Mouse (Mus musculus): ENCODE results near the gene Mafk.
"Not testable (repeated sequence)": the region's sequence is repeated elsewhere in the genome, so short reads cannot be mapped to it uniquely, and the experiment has no call there.

Mafk gene

GRCm38 (mm10) chr5:139791227-139792158 lies at the start of gene Mafk:
Gene Mafk, plus strand, starts transcription at chr5:139791513.
- peak; percentile 72 for DNase-seq (ENCODE audit: low spot score)

- DNase-seq (ENCODE audit: low spot score): not testable (repeated sequence)
Observed at GRCm38 (mm10) chr5:139742640-139743039, 48.7 kb upstream of the Mafk start.

GRCm38 (mm10) chr5:139745771-139746170 lies 45.5 kb upstream of the Mafk start:
- DNase-seq (ENCODE audit: low spot score): no peak

- no peak for DNase-seq (ENCODE audit: low spot score)
Observed at GRCm38 (mm10) chr5:139749413-139750125, 41.7 kb upstream of the Mafk start.

- DNase-seq (ENCODE audit: low spot score): no peak
Observed at GRCm38 (mm10) chr5:139750535-139750934, 40.8 kb upstream of the Mafk start.

DNA sequence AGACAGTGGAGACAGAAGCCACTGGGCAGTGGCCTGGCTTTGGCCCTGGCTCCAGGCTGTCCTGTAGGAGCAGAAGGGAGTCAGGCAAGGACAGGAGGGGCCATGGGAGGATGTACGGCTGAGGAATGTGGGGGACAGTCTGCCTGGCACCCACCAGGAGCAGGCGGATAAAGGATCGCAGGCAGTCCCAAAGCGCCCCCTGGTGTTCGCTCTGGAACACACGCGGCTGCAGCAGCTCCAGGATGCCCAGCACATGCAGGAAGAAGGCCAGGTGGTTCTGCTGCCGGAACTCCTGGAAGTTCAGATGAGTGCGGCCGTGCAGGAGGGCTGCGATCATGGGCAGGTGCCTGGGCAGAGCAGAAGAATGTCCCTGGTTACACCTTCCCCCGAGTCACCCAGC lies 36.6 kb upstream of the Mafk start:
- DNase-seq (ENCODE audit: low spot score): no peak

- DNase-seq (ENCODE audit: low spot score): no peak
Observed at GRCm38 (mm10) chr5:139756135-139756534, 35.2 kb upstream of the Mafk start.

GRCm38 (mm10) chr5:139756586-139756985 lies 34.7 kb upstream of the Mafk start:
- no peak for DNase-seq (ENCODE audit: low spot score)

GRCm38 (mm10) chr5:139758096-139758495 lies 33.2 kb upstream of the Mafk start:
- no peak for DNase-seq (ENCODE audit: low spot score)

- no peak for DNase-seq (ENCODE audit: low spot score)
Observed at GRCm38 (mm10) chr5:139764296-139764695, 27.0 kb upstream of the Mafk start.

DNA sequence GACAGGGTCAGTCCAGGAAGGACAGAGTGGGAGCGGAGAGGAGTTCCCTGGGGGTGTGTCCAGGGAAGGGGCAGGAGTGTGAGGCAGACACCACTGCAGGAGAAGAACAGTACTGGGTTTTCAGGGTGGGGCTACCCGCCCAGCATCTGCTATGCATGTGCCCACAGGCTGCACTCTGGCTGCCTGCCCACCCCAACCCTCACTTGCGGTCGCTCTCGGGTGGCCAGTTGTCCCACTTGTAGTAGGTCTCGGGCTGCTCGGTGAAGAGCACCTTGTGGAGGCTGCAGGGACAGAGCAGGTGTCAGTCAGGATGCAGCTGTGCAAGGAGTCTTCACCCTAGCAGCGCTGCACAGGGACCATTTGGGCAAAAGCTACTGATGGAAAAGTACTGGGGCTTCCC lies 23.1 kb upstream of the Mafk start:
- DNase-seq (ENCODE audit: low spot score): no peak

DNA sequence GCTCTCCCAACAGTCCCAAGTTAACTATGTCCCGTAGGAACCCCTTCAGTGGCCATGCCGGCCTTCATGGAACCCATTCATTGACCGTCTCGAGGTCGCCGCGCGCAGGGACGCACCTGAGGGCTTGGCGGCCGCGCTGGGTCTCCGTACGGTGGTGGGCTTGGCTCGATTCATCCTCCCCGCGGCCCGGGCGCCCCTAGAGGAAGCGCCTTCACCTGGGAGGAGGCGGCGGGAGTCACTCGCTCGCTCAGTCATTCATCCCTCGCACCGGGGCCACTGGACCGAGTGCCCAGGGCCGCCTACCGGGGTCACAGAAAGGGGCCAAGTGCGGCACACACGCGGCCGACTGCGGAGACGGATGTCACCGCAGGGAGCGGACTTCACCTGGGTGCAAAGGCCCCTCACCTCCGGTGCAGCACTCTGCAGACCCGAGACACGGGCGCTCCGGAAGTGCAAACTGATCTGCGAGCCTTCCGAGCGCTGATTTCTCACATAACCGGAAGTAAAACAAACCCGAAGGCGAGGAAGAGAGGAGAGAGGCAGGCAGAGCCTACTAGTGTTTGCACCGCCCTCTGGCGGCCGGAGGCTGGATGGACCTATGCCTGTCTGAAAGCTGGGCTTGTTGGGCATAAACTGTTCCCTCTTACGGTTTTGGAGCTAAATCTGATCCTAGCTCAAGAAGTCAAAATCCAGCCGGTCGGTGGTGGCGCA lies 15.9 kb upstream of the Mafk start, which contains the start of gene Ints1:
Gene Ints1 (minus strand): TSS at position 459 of the 711 bp plus-strand sequence.
- peak; percentile 99 for DNase-seq (ENCODE audit: low spot score)

DNA sequence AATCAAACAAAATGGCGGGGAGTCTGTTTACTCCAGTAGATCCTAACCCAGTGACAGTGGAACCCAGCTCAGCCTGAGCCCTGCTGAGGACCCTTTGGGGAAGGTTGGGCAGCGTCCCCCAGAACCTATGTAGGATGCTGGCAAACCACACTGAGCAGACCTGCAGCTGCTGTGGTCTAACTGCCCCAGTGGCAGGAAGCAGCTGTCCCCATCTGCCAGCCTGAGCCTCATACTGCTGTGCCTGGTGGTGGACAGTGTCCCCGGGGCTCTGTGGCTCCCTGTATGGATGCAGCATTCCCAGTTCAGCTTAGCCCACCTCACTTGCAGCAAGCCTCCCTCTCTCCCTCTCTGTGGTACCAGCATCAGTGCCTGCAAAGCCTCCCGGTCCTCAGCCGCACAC lies 14.3 kb upstream of the Mafk start:
- no peak for DNase-seq (ENCODE audit: low spot score)

DNA sequence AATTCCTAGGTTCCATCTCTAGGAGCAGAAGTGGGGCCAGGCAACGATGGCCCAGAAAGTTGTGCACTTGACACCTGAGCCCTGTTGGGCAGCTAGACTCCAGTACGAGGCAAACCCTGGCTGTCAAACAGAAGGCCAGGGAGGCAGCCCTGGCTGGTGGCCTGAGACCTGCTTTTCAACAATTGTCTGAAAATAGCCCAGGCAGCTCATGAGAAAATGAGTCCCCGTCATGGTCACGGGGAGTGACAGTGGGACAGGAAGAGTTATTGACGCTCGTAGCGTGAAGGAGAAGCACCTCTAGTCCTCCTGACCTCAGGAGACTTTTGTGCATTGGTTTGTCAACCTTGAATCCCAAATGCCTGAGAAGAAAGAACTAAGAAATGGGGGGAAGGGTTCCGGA lies 9.9 kb upstream of the Mafk start:
- no peak for DNase-seq (ENCODE audit: low spot score)

DNA sequence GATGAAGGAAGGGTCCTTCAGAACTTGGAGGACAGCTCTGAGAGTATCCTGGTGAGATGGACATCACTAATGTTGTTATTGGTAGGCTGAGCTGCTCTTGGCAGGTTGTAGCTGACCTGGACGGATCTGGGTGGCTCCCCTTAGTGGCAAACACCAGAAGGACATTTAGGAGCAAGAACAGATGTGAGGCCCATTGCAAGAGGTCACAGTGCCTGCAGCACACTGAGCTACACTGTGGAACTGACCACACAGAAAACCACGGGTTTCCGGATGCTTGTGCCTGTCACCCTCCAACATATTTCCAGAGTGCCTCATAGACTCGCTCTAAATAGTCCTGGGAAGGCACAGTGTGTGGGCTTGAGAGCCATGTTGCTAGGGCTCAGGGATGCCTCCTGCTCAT lies 1.8 kb upstream of the Mafk start:
- no peak for DNase-seq (ENCODE audit: low spot score)

DNA sequence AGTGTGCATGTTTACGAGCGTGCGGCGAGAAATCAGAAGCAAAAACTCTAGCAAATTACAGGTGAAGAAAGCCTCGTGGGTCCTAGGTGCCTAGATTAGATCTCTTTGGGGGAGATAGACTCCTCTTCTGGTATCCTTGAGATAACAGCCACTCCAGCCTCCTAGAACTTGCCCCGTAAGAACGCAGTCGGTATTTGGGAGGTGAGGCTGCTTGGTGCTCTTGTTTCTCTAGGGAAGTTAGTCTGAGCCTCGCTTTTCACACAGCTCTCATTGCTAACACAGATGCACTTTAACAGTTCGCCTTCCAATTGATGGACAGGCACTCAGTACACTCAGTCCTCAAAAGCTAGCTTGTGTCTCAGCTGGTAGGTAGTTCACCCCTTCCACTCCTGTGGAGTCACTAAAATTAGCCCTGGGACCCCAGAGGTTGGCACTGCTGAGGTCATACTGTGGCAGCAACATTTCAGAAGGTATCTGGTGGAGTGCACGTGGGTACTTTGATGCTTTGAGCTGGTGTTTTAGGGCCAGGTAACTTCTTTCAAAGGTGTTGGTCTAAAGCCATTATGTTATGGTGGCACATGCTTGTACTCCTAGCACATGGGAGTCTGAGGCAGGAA lies 954 bp downstream of the Mafk start:
- DNase-seq (ENCODE audit: low spot score): no peak

GRCm38 (mm10) chr5:139792966-139793337 lies 1.6 kb downstream of the Mafk start:
- DNase-seq (ENCODE audit: low spot score): no peak

- DNase-seq (ENCODE audit: low spot score): no peak
Observed at GRCm38 (mm10) chr5:139793338-139794089, 2.2 kb downstream of the Mafk start.

DNA sequence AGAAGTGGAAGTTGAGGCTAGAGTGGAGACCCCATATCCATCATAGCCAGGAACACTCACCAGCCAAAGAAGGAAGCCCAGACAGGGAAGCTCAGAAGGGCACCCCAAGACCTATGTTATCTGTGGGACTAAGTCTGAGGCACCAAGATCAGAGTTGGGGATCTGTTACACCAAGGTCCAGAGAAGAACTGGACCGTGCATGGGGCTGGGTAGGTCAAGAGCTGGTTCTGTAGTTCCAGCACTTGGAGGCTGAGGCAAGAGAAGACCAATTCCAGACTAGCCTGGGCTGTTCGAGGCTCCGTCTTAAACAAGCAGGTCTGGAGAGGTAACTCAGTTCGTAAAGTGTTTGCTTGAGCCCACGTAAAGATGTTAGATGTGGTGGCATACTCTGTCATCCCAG lies 2.8 kb downstream of the Mafk start:
- no peak for DNase-seq (ENCODE audit: low spot score)

DNA sequence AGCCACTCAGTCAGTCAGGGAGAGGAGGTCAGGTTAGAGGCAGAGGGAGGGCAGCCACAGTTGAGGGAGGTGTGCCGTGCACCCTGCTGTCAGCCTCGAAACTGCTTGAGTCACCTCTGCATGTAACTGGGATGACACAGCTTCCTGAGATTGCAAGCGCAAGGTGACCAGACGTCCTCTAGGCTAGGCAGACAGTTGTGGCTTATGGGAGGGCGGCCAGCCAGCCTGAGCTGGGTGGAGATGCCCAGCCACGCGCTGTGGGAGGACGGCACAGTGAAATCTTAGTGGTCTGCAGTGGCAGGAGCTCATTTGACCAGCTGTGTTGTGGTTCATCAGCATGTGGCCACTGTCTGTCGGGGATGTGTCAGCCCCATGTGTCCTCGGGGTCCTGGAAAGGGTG lies 3.6 kb downstream of the Mafk start:
- no peak for DNase-seq (ENCODE audit: low spot score)

GRCm38 (mm10) chr5:139796001-139796620 lies 4.8 kb downstream of the Mafk start:
- DNase-seq (ENCODE audit: low spot score): no peak

Data from layer of hippocampus, adult 9-10 months (tissue).